Mouse (Mus musculus) B cell, adult 62 days (primary cell): ENCODE data around the gene Sash3. TPM values are rescaled to one million over a fixed set of nuclear protein-coding genes. Genes with fewer than 3 reads are reported as not detected.

Experiments used
- total RNA-seq: library from RNA; stranded (reverse); gene quantifications from 4 replicates; pipeline ENCODE4 v1.2.4, GENCODE M21; 2023

Sash3 gene
- total RNA-seq: 177 to 185 TPM (median 181 TPM) in 4 replicates

GRCm38 (mm10) chrX:48146262-48146661 lies at the start of gene Sash3:
TSS of gene Sash3 (plus strand) at chrX:48146436.

GRCm38 (mm10) chrX:48108394-48109315 lies 37.6 kb upstream of the Sash3 start, which contains the start of gene Xpnpep2:
TSS of gene Xpnpep2 (plus strand) at chrX:48108725.

GRCm38 (mm10) chrX:48208519-48209185 lies 62.4 kb downstream of the Sash3 start, which contains the start of gene Zdhhc9:
TSS of gene Zdhhc9 (minus strand) at chrX:48208878.

Other genes with a start within 250 kb of the Sash3 start
- gene Ocrl, start 234.0 kb upstream of the Sash3 start, total RNA-seq: 6.8 to 8.2 TPM (median 7.4 TPM) in 4 replicates
- gene Apln, start 111.6 kb upstream of the Sash3 start, total RNA-seq: 0.30 to 0.49 TPM (median 0.40 TPM) in 4 replicates
- not detected in 4 replicates for gene Xpnpep2, start 37.7 kb upstream of the Sash3 start, total RNA-seq
- 25.5 to 26.9 TPM (median 26.7 TPM) in 4 replicates for gene Zdhhc9, start 62.4 kb downstream of the Sash3 start, total RNA-seq
- 41.7 to 45.1 TPM (median 43.4 TPM) in 4 replicates for gene Utp14a, start 110.4 kb downstream of the Sash3 start, total RNA-seq
- gene Bcorl1, start 194.9 kb downstream of the Sash3 start, total RNA-seq: 4.9 to 6.2 TPM (median 5.5 TPM) in 4 replicates